Mouse (Mus musculus): Measurements from ENCODE around the gene Fars2.

The Fars2 gene

DNA sequence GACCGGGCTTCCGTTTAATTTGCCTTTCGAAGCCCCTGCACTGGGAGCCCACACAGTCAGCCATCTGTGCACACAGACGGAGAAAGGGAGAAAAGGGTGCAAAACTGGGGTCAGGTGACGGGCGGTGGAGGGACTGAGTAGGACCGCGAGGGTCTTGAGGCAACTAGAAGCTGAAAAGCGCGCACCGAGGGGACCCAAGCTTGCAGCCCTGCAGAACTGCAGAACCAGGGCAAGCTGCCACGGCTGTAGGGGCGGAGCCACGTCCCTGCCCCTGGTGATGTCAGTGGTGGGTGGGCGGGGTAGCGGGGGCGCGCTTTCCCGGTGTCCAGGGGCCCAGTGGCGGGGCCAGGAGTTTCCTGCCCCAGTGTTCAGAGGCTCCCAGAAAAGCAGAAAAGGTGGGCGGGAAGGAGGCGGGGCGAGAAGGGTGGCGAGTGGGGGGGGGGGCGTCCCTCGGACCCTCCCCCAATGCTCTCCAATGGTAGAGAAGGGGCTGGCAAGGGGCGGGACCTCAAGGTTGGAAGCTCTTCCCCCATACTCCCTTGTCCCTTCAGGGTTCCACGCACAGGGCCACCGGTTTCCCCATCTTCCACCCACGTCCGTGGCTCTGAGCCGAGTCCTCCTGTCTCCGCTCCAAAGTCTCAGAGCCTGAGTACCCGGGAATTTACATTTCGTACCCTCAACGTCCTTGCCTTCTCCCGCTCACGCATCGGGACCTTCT is 618.8 kb downstream of the Fars2 start:
- no peak for DNase-seq

DNA sequence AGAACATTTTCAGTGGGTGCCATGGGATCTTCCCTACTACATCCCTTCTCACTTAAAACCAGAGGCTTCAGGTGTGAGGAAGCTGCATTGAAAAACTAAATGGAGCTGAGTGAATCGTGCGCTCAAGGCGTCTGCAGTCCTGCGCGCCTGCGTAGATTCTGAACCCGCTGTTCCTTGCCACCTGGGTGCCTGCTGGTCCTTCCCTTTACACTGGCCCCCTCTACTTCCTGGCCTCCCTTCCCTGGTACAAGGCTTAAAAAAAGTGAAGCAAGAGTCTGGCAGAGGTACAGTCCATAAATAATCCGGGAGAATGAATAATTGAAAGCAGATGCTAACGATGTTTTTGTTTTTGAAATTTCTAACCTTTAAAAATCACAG is 619.4 kb downstream of the Fars2 start:
- no peak for DNase-seq

DNA sequence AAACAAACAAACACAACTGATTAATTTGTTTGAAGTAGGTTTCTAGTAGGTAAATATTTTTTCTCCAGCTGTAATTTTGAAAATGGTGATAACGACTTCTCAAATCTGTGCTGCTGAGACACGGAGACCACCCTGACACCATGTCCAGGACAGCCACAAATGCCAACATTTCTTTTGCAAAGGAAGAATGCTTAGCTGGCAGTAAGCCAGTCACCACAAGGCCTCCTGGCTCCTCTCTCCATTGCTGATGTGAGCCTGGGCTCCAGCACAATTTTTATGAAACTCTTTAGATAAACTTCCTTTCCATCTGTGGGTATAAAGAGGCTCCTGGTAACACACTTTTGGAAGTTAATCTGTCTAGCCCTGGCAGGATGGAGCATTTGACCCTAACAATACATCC is 632.8 kb downstream of the Fars2 start:
- no peak for DNase-seq

DNA sequence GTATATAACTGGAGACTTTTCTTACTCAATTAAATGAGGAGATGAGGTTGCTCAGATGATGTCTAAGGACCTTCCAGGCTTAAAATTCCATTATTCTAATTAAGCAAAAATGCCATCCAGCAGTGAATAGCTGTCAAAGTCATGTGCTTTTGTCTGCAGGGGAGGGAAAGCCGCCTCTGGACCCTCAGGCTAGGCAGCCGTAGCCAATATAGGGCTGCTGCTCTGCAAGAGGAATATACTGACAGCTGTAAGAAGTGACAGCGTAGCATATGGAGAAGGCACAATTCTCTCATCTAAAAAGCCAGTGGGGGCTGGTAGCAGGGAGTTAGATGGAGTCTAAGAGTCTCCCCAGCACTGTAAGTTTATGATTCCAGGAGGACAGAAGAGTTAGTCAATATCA is 634.6 kb downstream of the Fars2 start:
- no peak for DNase-seq

DNA sequence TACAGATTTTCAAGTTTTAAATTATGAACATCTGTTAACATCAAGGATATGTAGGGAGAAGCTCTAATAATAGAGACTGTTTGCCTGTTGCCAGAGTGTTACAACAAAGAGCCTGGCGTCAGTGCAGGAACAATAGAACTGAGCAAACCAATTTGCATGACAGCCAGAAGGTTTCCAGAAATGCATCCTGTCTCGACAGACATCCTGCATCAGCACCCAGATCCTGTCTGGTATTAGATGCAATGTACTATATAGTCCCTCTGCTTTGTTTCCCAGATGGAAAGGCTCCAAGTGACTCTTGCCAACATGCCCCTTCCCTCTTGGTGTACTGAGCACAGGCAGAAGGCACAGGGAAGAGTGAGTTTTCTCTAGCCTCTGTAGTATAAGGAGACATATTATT is 649.6 kb downstream of the Fars2 start:
- DNase-seq = no peak
